Mouse (Mus musculus) ES-E14 (cell line): ENCODE measurements around the gene Mast2.

ENCODE experiments used
- CHD2 ChIP-seq: IDR thresholded peaks from 2 replicates; pipeline ENCODE4 v1.6.1; 2014; ENCODE audit warnings: mild to moderate bottlenecking, low read depth, low read length, inconsistent platforms
- MAFK ChIP-seq: IDR thresholded peaks from 2 replicates; pipeline ENCODE4 v1.6.1; 2014; ENCODE audit warnings: mild to moderate bottlenecking, low read depth, low read length, inconsistent platforms; ENCODE audit not compliant: insufficient read depth
- ZC3H11A ChIP-seq: IDR thresholded peaks from 2 replicates; pipeline ENCODE4 v1.6.1; 2012; ENCODE audit warnings: low read depth, mild to moderate bottlenecking, inconsistent platforms, low read length, borderline replicate concordance

DNA sequence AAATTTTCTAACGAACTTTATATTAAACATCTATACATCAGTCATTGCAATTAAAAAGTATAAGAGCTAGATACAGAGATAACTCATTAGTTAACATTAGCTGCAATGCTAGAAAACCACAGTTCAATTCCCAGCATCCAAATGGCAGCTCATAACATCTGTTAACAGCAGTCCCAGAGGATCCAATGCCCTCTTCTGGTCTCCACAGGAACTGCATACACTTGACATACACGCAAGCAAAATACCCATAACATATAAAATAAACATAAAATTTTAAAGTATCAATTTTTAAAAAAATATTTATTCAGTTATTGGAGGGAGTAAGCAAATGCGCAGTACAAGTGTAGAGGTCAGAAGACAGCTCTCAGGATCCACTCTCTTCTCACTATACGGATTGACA, 28.4 kb downstream of the Mast2 start:
- TF ChIP-seq MAFK (no peak), CHD2 (no peak), ZC3H11A (no peak)
